Mouse (Mus musculus): ENCODE measurements around the gene Pdzrn4.

- TF ChIP-seq CTCF (IDR thresholded peaks at IDR 0.05; ENCODE audit: extremely low read depth, insufficient read length, insufficient replicate concordance, low read depth, low read length): no peak
- no peak for TF ChIP-seq POLR2A (IDR thresholded peaks at IDR 0.05; ENCODE audit: low read depth, low read length)
Observed at GRCm38 (mm10) chr15:92584357-92585138, 187.9 kb downstream of the Pdzrn4 start.

Measured in small intestine, adult 2 months (tissue).